Mouse (Mus musculus) cerebellum, adult 8-10 months (tissue): ENCODE results near the gene Sprtn.

Source experiments
- DNase-seq: peaks from one replicate; pipeline ENCODE4 v3.0.0; 2022

Sprtn gene

DNA sequence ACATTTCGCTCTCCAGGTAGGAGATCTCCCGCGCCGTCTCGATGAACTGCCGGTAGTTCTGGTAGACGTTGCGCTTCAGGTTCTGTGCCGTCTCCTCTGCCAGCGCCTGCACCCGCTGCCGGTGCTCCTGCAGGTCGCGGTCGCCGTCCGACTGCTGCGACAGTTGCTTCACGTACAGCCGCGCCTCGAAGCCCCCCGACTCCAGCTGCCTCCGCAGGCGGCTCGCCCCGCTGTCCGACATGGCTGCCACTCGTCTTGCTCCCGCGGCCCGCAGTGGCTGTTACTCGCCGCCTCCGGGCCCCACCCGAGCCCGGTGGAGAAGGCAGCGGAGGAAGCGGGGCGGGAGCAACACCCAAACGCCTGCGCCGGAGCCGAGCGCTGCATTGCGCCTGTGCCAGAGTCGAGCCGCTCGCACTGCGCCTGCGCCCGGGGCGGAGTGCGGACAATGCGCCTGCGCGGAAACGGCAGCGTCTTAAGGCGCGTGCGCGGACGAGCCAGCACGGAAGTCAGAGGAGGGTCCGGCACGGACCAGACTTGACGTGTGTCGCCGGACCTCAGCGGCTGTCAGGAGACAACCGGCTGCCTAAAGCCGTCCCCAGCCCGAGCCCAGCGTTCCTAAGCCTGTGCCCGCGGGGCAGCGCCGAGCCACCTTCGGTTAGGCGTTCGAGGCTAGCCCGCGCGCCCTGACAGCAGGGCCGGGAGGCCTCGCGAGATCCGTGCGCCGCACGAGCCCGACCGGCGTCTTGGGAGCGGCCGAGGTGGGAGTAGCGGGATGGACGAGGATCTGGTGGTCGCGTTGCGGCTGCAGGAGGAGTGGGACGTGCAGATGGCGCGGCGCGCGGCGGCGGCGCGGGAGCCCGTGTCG, at the start of gene Sprtn, which contains the start of gene Exoc8:
Gene Sprtn, plus strand, starts transcription at position 501 of the 865 bp plus-strand sequence.
Gene Exoc8, minus strand, starts transcription at position 320 of the 865 bp plus-strand sequence.
- peak; percentile 98 for DNase-seq

DNA sequence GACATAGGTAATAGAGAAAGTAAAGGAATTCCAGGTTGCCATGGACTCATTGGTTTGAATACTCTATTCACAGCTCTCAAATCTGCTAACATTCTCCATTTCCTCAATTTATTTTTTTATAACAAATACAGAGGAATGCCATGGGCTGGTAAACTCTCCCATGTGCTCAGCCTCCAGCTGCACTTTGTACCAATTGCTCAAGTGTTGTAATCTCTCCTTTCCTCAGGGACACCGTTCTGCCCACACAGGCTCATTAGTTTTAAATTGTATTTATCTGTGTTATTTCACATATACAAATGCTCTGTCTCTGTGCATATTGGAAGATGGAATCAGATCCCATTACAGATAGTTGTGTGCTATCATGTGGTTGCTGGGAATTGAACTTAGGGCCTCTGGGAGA, 44.2 kb upstream of the Sprtn start:
- no peak for DNase-seq

DNA sequence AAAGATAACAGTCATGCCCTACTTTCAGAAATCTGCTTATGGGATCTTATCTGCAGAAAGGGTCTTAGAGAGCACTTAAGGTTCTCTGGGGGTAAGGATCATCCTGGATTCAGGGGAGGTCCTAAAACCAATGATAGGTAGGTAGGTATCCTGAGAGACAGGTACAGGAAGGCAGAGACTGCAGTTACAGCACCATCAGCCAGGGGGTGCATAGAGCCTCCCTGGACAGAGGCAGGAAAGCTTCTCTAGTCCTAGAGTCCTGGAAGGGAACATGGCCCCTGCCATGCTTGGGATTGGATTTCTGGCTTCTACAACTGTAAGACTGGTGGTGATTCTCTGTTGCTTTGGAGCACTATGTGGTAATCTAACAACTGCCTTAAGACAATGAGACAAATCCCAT, 38.2 kb upstream of the Sprtn start:
- no peak for DNase-seq

DNA sequence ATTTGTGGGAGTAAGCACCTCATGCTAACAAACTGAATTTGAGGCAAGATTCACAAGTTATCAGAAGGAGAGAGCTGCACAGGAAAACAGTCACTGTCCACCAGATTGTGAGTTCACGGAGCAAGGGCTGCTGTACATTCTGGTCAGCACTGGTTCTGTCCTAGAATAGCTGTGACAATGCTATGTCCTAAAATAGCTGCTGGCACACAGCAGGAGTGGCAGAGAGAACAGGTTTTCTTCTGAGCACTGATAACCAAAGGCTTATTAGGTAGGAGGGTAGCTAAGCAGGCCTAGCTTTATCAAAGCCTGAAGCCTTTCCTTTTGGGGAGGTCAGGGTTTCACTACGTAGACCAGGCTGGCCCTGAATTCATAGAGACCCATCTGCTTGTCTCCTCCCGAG, 37.5 kb upstream of the Sprtn start:
- peak; percentile 19 for DNase-seq

DNA sequence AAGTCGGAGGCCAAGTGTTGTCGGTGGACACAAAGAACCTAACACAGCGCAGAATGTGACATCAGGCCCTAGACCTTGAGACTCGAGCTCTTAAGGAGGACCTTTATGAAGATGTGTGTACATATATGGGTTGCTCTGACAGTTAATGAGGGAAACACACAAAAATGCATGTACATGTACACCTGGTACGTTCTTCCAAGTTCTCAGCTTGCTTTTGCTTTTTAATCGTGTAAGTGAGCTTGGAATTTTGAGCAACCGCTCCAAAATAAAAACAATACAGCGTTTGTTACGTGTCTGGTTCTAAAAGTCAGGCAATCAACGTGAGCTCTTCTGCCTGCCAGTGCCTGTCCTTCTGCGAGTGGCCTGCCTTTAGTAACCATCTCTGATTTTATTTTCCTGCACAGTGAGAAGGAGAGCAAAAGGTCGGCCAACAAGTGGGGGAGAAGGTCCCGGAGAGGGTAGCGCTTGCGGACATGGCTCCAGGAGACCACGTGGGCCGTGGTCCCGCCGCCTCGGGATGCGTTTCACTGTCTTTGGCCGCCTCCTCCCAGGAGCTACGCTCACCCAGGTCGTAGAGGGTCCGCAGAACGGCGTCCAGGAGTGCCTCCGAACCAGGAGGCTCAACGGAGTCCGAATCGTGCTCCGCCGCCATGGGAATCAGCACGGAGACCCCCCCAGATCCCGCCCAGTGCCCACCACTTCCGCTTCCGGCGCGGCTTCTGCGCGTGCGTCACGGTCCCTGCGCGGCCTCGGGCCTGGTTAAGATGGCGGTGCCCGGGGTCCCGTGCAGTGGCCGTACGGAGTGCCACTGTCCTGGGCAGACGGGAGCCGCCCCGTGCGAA, 35.1 kb upstream of the Sprtn start, which contains the start of the genes Gnpat and 2810004N23Rik:
Gene Gnpat, plus strand, starts transcription at position 713 of the 842 bp plus-strand sequence.
Gene 2810004N23Rik, minus strand, starts transcription at position 800 of the 842 bp plus-strand sequence.
- peak; percentile 92 for DNase-seq

DNA sequence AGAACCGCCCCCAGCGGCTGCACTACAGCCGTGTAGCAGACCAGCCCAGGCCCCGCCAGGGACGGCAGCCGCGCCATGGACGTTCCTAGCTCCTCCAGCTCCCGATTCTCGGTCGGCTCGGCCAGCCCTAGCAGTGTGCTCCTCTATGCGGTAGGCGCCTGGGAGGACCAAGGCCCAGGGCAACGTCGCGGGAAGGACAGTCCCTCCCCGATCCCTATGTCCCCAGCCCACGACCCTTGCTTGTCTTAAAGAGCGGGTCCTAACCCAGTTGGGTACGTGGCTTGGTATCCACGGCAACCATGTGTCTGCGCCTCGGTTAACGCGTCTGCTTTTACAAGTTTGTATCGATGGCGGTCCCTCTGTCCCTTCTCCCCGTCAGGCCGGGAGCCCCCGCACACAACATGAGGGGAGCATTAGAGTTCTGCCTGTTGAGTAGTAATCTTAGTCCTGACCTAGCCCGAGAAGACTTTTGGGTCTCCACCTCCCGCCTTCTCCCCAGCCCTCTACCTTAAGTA, 34.5 kb upstream of the Sprtn start:
- DNase-seq: no peak

DNA sequence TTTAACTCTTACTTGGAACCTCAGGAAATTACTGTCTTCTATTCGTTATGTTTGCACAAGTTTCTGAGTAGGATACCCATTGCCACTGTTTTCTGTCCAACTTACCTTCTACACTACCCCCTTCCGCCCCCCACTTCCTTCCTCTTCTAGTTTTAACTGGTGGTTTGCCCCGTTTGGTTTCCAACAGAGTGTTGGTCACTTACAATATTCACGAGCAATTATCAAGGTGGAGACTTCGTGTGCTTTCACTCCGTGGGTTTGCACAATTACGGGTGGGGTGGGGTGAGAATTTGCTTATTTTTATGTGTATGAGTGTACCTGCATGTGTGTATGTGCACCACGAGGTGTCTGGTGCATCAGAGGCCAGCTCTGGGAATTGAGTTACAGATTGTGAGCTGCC, 34.0 kb upstream of the Sprtn start:
- DNase-seq: no peak

DNA sequence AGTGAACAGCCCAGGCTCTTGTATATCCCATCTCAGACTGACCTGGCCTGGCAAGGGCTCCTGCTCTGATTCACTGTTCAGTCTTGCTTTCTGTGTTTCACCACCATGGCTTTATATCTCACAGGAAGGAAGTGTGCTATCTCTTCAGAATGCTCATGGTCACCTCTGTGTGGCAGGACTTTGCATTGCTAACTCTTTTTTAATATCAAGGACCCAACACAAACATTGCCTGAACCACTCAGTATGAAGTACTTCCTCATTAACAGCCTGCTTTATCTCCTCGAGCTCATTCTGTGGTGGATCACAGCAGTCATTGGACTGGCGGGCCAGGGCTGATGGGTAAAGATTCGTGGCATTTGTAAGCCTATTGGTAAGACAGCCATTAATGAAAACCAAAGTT, 31.0 kb upstream of the Sprtn start:
- no peak for DNase-seq

DNA sequence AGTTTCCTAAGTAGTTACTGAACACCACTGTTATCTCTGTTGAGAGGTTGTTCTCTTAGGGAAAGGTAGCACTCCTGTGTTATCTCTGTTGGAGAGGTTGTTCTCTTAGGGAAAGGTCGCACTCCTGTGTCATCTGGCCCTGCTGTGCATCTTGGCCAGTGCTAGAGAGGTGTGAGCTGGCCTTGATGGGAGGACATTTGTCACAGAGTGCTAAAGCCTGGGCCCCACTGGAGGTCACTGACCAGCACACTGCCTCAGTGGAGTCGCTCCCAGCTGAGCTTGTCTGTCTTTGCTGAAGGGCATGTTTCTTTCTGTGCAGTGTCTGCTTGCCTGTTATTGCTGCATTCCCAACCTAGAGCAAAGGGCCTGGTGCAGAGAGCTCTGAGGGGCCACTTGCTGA, 30.6 kb upstream of the Sprtn start:
- DNase-seq: no peak

DNA sequence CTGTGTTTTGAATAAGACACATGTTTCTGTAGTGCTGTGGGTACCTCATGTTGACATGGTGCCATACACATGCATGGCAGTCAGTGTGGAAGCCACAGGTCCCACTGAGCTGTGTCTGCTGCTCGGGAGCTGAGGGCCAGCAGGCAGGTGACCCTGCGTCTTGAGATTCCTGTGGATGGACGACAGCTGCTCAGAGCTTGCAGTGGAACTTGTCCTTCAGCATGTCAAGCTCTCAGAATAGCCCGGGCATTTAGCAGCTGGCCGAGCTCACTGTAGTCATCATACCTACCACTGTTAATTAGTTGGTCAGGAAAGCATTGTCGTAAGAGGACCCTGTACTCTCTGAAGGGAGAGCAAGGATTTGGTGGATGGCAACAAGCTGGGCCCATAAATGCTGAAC, 28.0 kb upstream of the Sprtn start:
- DNase-seq: no peak

DNA sequence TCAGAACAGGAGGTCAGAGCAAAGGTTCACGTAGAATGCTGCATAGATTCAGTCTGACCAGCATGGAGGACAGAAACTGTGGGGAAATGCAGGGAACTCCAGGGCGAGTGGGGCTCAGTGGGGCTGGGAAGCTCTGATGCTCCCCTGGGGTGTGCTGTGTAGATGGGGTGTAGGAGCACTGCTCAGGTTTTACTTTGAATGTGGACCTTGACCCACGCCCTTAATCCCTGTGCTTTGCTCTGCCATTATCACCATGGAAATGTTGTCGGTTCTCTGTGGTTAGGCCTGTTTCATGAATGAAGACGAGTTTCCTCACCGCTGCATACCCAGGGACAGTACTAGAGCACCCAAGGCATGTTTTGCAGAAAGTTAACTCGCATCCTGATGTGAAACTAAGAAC, 26.2 kb upstream of the Sprtn start:
- no peak for DNase-seq

DNA sequence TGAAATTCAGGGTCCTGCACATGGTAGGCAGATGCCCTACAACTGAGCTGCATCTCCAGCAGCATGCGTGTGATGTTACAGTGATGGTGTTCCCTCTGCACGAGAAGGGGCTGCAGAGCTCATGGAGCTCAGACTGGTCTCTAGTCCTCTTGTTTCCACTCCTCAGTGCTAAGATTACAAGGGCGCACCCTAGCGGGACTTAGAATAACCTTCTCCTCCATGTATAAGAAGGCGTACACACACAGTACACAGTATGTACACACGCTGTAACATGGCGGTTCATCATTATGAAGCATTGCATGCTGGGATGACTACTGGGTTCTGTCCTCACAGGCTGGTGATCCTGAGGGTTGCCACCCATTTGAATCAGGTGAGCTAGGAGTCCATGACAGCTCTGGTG, 25.6 kb upstream of the Sprtn start:
- DNase-seq: no peak

DNA sequence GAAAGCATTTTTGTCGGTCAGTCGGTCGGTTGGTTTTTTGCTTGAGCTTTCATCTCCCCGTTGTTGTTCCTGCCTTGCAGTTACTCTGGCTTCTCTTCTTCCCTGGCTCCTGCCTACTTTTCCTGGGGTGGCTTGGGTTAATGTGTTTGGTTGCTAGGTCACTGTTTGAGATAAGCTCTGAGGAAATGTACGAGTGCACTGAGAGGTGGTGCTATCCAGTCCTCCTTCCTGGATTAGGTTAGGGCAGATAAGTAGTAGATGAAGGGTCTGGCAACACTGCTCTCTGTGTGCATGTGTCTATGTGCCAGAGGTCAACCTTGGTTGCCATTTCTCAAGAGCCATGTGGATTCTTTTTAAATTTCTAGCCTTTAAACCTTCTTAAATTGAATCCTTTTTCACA, 25.0 kb upstream of the Sprtn start:
- DNase-seq: no peak

DNA sequence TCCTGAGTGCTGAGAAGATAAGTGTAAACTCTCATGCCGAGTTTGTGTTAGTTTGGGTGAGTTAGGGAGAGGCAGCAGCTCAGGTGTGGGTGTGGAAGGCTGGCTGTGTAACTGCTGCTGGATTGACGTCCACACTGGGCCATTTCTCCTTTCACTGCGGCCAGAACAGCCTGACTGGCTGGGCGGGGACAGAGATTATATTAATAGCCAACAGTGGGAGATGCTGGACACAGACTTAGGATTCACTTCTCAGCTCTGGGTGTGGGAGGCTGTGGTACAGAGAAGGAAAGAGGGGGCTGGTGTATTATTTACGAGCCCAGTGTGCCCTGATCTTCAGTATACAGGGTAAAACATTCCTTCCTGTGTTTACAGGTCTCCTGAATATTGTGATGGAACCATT, 19.5 kb upstream of the Sprtn start:
- no peak for DNase-seq

DNA sequence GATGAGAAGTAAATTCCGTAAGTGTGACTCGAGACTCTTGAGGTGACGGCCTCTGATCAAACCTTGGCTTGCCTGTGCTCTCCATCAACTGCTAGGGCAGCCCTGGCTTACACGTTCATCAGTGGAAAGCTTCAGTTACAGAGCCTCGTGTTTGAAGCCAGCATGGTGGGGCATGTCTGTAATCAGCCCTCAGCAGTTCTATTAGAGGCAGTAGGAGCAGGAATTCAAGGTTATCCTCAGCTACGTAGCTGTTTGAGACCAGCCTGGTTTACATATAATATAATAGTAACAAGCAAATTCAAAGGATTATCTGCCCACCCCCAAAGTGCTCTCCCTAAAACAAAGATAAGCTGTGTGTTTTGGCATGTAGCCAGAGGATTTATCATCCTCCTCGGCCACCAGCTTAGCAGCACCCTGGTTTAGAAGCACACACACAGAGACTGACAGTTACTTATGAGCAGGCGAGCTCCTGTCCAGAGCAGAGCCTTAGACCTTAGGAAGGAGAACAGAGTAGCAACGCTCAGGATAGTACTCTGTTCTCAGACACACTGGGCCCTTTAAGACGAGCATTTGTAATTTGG, 18.6 kb upstream of the Sprtn start:
- no peak for DNase-seq

DNA sequence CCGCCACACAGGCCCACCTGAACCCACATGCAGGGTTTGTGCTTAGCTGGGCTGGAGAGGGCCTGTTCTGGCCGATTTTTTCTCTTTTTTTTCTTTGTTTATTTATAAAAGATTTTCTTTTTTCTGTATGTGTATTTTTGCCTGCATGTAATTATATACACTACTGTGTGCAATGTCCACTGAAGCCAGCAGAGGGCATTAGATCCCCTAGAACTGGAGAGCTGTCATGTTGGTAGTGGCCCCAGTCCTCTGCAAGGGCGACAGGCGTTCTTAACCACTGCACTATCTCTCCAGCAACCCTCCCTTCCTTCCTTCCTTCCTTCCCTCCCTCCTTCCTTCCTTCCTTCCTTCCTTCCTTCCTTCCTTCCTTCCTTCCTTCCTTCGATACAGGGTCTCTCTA, 9.3 kb upstream of the Sprtn start:
- no peak for DNase-seq

DNA sequence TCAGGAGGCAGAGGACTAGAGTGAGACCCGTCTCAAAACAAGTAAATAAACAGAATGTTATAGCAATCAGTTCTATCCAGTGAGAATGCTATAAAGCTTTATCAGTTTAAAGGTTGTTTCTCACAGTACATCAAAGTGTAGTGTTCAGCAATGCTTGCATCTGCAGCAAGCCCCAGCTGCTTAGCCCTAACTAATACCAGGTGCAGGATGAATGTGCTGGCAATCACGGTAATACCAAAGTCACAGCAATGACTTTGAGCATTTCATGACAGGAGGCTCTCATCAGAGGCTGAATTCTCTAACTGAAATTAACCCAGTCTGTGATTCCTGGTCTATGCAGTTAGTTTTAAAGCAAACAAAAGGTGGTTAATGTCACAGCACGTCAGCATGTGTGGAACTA, 5.1 kb upstream of the Sprtn start:
- no peak for DNase-seq

DNA sequence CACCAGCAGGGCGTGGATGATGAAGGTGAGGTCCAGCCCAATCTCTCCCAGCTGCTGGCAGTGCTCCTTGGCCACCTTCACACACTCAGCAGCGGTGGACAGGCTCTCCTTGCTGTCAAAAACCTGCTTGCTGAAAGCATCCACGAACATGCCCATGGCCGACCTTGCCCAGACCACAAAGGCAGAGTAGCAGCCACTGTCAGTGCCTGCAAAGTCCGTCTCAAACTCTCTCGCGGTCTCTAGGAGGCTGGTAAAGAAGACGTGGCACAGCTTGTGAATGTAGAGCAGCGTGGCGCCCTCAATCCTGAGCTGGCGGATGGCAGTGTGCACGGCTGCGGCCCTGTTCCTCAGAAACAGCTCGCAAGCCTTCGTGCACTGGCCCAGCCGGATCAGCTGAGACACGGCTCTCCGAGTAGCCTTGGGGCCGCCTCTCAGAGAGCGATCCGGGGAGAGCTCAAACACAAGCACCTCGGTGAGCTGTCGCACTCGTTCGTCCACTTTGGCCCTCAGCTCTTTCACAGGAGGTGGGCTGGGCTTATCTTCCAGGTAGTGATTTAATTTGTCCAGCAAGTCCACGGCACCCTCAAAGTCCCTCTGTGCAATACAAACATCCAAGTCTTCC, 1.6 kb upstream of the Sprtn start:
- DNase-seq: no peak

DNA sequence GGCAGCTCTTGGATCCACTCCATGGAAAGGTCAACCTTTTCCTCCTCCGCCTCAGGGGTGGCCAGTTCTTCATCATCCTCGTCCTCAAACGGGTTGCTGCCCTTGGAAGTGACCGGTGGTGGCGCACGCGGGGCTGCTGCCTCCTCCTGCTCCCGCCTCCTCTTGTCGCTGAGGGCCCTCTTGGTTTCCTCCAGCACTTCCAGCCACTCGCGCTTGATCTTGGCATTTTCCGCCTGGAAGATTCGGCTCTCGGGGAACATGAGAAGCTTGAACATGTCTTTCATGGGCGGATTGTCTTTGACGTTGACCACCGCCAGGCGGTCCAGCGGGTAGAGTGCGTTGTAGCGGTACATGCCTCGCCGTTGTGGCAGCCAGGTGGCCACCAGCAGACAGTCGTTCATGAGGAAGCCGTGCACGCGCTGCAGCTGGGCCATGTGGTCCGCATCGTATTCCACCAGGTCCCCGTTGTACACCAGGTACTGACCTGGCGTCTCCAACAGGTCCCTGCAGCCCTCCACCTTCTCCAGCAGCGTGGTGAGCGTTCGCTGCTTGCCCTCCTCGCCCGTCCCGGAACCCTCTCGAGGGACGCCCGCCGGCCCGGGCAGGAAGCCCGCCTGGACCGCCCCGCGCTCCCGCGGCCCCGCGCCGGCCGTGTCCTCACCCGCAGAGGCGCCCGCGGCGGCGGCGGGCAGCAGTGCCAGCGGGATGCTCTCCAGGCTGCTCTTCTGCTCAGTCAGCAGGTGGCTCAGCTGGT, 877 bp upstream of the Sprtn start:
- DNase-seq: peak; percentile 76

DNA sequence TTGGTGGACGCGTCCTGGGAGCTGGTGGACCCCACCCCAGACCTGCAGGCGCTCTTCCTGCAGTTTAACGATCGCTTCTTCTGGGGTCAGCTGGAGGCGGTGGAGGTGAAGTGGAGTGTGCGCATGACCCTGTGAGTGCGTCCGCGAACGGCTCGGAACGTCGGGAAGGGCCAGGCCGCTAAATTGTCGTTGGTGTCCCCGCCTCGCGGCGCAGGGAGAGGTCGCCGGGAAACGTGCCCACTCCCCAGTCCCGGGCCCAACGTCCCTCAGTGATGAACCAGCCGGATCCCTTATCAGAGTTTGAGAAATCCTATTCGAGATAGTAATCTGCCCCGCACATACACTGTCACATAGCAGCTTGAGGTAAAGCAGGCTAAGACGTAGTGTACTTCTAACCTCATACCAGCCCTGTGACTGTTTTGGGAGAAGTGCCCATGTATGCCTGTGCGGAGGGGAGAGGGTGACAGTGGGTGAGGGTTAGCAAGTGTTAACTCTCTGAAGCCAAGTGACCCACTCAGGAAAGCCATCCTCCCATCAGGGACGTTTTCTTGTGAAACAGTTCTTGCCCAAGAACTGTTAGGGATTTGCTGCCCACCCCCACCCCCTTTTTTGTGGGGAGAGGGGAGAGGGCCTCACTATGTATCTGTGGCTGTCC, 692 bp downstream of the Sprtn start:
- no peak for DNase-seq

DNA sequence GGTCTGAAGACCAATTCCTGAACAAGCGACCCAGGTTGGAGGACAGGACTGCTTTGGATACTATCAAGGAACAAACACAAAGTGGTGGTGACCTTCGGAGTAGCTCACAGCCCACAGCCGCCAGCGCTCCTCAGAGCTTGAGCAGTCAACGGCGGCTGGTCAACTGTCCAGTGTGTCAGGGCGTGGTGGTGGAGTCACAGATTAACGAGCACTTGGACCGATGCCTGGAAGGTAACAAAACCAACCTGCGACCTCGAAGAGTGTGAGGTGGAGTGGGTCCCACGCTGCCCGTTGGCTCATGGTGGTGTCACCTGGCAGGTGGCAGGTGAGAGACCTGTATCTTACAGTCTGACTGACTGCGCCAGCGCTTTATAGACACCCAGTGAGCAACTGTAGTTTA, 5.5 kb downstream of the Sprtn start:
- DNase-seq: no peak
